Mouse (Mus musculus) MEL (cell line): ENCODE measurements around the gene Ankrd39.

Experiments used
- CTCF ChIP-seq, 3 experiments: IDR thresholded peaks in 2 of 3; conservative IDR thresholded peaks in 1 of 3; 2 replicates each; pipeline ENCODE4 v1.5.1; 2011 to 2012; ENCODE audit warnings: low read length in 3 of 3, low read depth in 2 of 3, mild to moderate bottlenecking in 2 of 3, improper control_type of control experiment in 1 of 3, inconsistent platforms in 1 of 3, mixed read lengths in 1 of 3, moderate library complexity in 1 of 3; ENCODE audit not compliant: control insufficient read depth in 1 of 3, insufficient read depth in 1 of 3, poor library complexity in 1 of 3, severe bottlenecking in 1 of 3
- EP300 ChIP-seq, 2 experiments: IDR thresholded peaks; 2 replicates each; pipeline ENCODE4 v1.6.1; 2011; ENCODE audit warnings: improper control_type of control experiment in 2 of 2, low read length in 2 of 2, low read depth in 1 of 2, mild to moderate bottlenecking in 1 of 2
- MAFK ChIP-seq: IDR thresholded peaks from 2 replicates; pipeline ENCODE4 v1.6.1; 2011; ENCODE audit warnings: low read depth, mild to moderate bottlenecking, low read length, improper control_type of control experiment, borderline replicate concordance
- POLR2A ChIP-seq, 2 experiments: IDR thresholded peaks; 2 replicates each; pipeline ENCODE4 v1.6.1; 2011 to 2012; ENCODE audit warnings: low read length in 2 of 2, mild to moderate bottlenecking in 2 of 2, control low read depth in 1 of 2, improper control_type of control experiment in 1 of 2, low read depth in 1 of 2, moderate library complexity in 1 of 2; ENCODE audit not compliant: control insufficient read depth in 1 of 2, insufficient read depth in 1 of 2, poor library complexity in 1 of 2

GRCm38 (mm10) chr1:36526903-36527302, 20.3 kb downstream of the Ankrd39 start:
- TF ChIP-seq CTCF (IDR thresholded peaks at IDR 0.05 in 2 of 3, conservative IDR thresholded peaks at IDR 0.05 in 1 of 3; ENCODE audit: control insufficient read depth in 1 of 3, insufficient read depth in 1 of 3, low read depth in 2 of 3, low read length in 3 of 3, poor library complexity in 1 of 3, severe bottlenecking in 1 of 3) (no peak), EP300 (IDR thresholded peaks at IDR 0.05; ENCODE audit: low read depth in 1 of 2, low read length in 2 of 2) (no peak), POLR2A (IDR thresholded peaks at IDR 0.05; ENCODE audit: control insufficient read depth in 1 of 2, insufficient read depth in 1 of 2, low read depth in 1 of 2, low read length in 2 of 2, poor library complexity in 1 of 2) (no peak), MAFK (no peak)
